Mouse (Mus musculus) embryonic facial prominence, embryonic 14.5 days (tissue): ENCODE results near the gene Sertad1. TPM values are rescaled to one million over a fixed set of nuclear protein-coding genes. Genes with fewer than 3 reads are reported as not detected.

ENCODE experiments used
- ATAC-seq: fragments of 200-750 bp; cut with Nextera tagmentation; 2 replicates; pipeline ENCODE4 v1.8.0; 2017; ENCODE audit warnings: low read depth, moderate number of reproducible peaks, moderate TSS enrichment
- DNase-seq: peaks from one replicate; pipeline ENCODE4 v3.0.0-alpha.2; 2015; ENCODE audit warnings: low spot score
- H3K27ac ChIP-seq: fragments of 300-500 bp; sonication (generic); replicated peaks from 2 replicates; pipeline ENCODE4 v1.5.1; 2014; ENCODE audit warnings: low read depth, mild to moderate bottlenecking, low read length, moderate library complexity
- H3K27me3 ChIP-seq: fragments of 300-500 bp; sonication (generic); replicated peaks from 2 replicates; pipeline ENCODE4 v1.6.1; 2014; ENCODE audit warnings: low read length; ENCODE audit not compliant: control insufficient read depth, insufficient read depth
- H3K36me3 ChIP-seq: fragments of 300-500 bp; sonication (generic); 2 replicates; pipeline ENCODE4 v1.6.1; 2014; ENCODE audit warnings: low read length, mixed read lengths; ENCODE audit not compliant: control insufficient read depth, insufficient read depth
- H3K4me1 ChIP-seq: fragments of 300-500 bp; sonication (generic); 2 replicates; pipeline ENCODE4 v1.6.1; 2014; ENCODE audit warnings: antibody characterized with exemption, low read length; ENCODE audit not compliant: control insufficient read depth, insufficient read depth
- H3K4me2 ChIP-seq: fragments of 300-500 bp; sonication (generic); 2 replicates; pipeline ENCODE4 v1.6.1; 2014; ENCODE audit warnings: low read depth, mild to moderate bottlenecking, low read length, moderate library complexity, mixed read lengths
- H3K4me3 ChIP-seq: fragments of 300-500 bp; sonication (generic); 2 replicates; pipeline ENCODE4 v1.5.1; 2014; ENCODE audit warnings: low read depth, mild to moderate bottlenecking, low read length
- H3K9ac ChIP-seq: fragments of 300-500 bp; sonication (generic); 2 replicates; pipeline ENCODE4 v1.6.1; 2014; ENCODE audit warnings: low read depth, mild to moderate bottlenecking, low read length, moderate library complexity, mixed read lengths
- H3K9me3 ChIP-seq: fragments of 300-500 bp; sonication (generic); 2 replicates; pipeline ENCODE4 v1.6.1; 2016; ENCODE audit warnings: low read length; ENCODE audit not compliant: control insufficient read depth
- WGBS: fragments of 180-500 bp; shearing (Covaris S2); extraction: QIAGEN DNeasy Blood & Tissue Kit; methylation state at CpG from one replicate; pipeline ENCODE4 v1.1.7; 2014; 5-methylcytosine and 5-hydroxymethylcytosine counted together
- polyA plus RNA-seq: library from polyadenylated mRNA; unstranded; fragments of >200 nt; fragmentation: Nextera tagmentation; extraction: Ambion mirVana; gene quantifications from 2 replicates; pipeline ENCODE4 v1.2.1, GENCODE M21; 2014

Gene Sertad1
- polyA plus RNA-seq, 1 experiment from 2014 or later, result 34.7 TPM

- Histone ChIP-seq H3K4me3 (no peak overlapping the region), H3K36me3 (no peaks in the 10 kb centered on the region), H3K4me2 (no peak overlapping the region), H3K9me3 (no peaks in the 10 kb centered on the region), H3K4me1 (no peaks in the 10 kb centered on the region), H3K9ac (no peak overlapping the region), H3K27me3 (no peaks in the 10 kb centered on the region), H3K27ac (no peak overlapping the region)
- DNase-seq, result no peak
- ATAC-seq, result peak; percentile 38; the same call in 1 of the 2 replicates
- 39% methylated on average over 4 of the region's 4 CpGs for WGBS
Measured at GRCm38 (mm10) chr7:27467648-27468047, 19.1 kb upstream of the Sertad1 start.

GRCm38 (mm10) chr7:27471390-27472120, 15.2 kb upstream of the Sertad1 start:
- 93% methylated on average over 11 of the region's 11 CpGs for WGBS
- Histone ChIP-seq H3K9ac (no peak overlapping the region), H3K4me3 (no peak overlapping the region), H3K27ac (no peak overlapping the region; the same call in 1 of the 2 replicates), H3K9me3 (no peaks in the 10 kb centered on the region), H3K36me3 (peaks cover 7% of the 10 kb centered on the region), H3K4me1 (0 out of 2 replicates have a peak, but pooled peaks cover 5% of the 10 kb centered on the region), H3K4me2 (no peak overlapping the region), H3K27me3 (no peaks in the 10 kb centered on the region)
- ATAC-seq (no peak), DNase-seq (no peak)

GRCm38 (mm10) chr7:27472596-27472995, 14.1 kb upstream of the Sertad1 start:
- DNase-seq (no peak), ATAC-seq (no peak)
- Histone ChIP-seq H3K9me3 (no peaks in the 10 kb centered on the region), H3K4me3 (peak overlapping the region; percentile 72), H3K4me2 (peak overlapping the region; percentile 49), H3K36me3 (peaks cover 15% of the 10 kb centered on the region), H3K4me1 (0 out of 2 replicates have a peak, but pooled peaks cover 5% of the 10 kb centered on the region), H3K9ac (peak overlapping the region; percentile 46; the same call in 1 of the 2 replicates), H3K27ac (peak overlapping the region; percentile 84), H3K27me3 (no peaks in the 10 kb centered on the region)
- WGBS, result 30% methylated on average over 7 of the region's 7 CpGs

GRCm38 (mm10) chr7:27473156-27473834, 13.4 kb upstream of the Sertad1 start, which contains the start of gene Sertad3:
Gene Sertad3, plus strand, starts transcription at chr7:27473768.
- ATAC-seq, result peak; percentile 93

GRCm38 (mm10) chr7:27473835-27474489, 12.7 kb upstream of the Sertad1 start:
- under 1% methylated on average over 34 of the region's 34 CpGs for WGBS

More at GRCm38 (mm10) chr7:27473156-27473834, 13.4 kb upstream of the Sertad1 start, which contains the start of gene Sertad3:
- peaks cover 15% of the 10 kb centered on the region for H3K36me3 ChIP-seq
- H3K9me3 ChIP-seq, result no peaks in the 10 kb centered on the region
- peak within 1 kb of the TSS; percentile 95 for H3K27ac ChIP-seq
- peak; percentile 99 for DNase-seq
- no peaks in the 10 kb centered on the region for H3K27me3 ChIP-seq
- 0% methylated on average over 33 of the region's 36 CpGs for WGBS
- peak within 1 kb of the TSS; percentile 72 for H3K4me3 ChIP-seq
- 0 out of 2 replicates have a peak, but pooled peaks cover 5% of the 10 kb centered on the region for H3K4me1 ChIP-seq
- peak within 1 kb of the TSS; percentile 61 for H3K4me2 ChIP-seq
- H3K9ac ChIP-seq, result peak within 1 kb of the TSS; percentile 80

GRCm38 (mm10) chr7:27474490-27474954, 12.2 kb upstream of the Sertad1 start:
- Histone ChIP-seq H3K36me3 (peaks cover 15% of the 10 kb centered on the region), H3K9me3 (no peaks in the 10 kb centered on the region), H3K27me3 (no peaks in the 10 kb centered on the region), H3K4me2 (peak overlapping the region; percentile 61), H3K4me3 (peak overlapping the region; percentile 72), H3K4me1 (0 out of 2 replicates have a peak, but pooled peaks cover 5% of the 10 kb centered on the region), H3K9ac (peak overlapping the region; percentile 80), H3K27ac (peak overlapping the region; percentile 95)
- DNase-seq, result peak; percentile 100
- ATAC-seq, result peak; percentile 92
- WGBS, result 2% methylated on average over 20 of the region's 23 CpGs

More at GRCm38 (mm10) chr7:27473835-27474489, 12.7 kb upstream of the Sertad1 start:
- 0 out of 2 replicates have a peak, but pooled peaks cover 5% of the 10 kb centered on the region for H3K4me1 ChIP-seq
- H3K4me2 ChIP-seq, result peak overlapping the region; percentile 61
- peak overlapping the region; percentile 72 for H3K4me3 ChIP-seq
- ATAC-seq (no peak), DNase-seq (no peak)
- H3K27me3 ChIP-seq, result no peaks in the 10 kb centered on the region
- H3K27ac ChIP-seq, result peak overlapping the region; percentile 95
- H3K9me3 ChIP-seq, result no peaks in the 10 kb centered on the region
- peaks cover 15% of the 10 kb centered on the region for H3K36me3 ChIP-seq
- H3K9ac ChIP-seq, result peak overlapping the region; percentile 80

GRCm38 (mm10) chr7:27475596-27475995, 11.1 kb upstream of the Sertad1 start:
- H3K36me3 ChIP-seq, result peaks cover 15% of the 10 kb centered on the region
- ATAC-seq (no peak), DNase-seq (no peak)
- WGBS, result 92% methylated on average over 2 of the region's 2 CpGs
- peaks cover 5% of the 10 kb centered on the region; the same call in 1 of the 2 replicates for H3K4me1 ChIP-seq
- H3K9ac ChIP-seq, result peak overlapping the region; percentile 80; the same call in 1 of the 2 replicates
- no peak overlapping the region for H3K27ac ChIP-seq
- no peaks in the 10 kb centered on the region for H3K9me3 ChIP-seq
- peak overlapping the region; percentile 61 for H3K4me2 ChIP-seq
- H3K27me3 ChIP-seq, result no peaks in the 10 kb centered on the region
- H3K4me3 ChIP-seq, result peak overlapping the region; percentile 72; the same call in 1 of the 2 replicates

GRCm38 (mm10) chr7:27476098-27476635, 10.5 kb upstream of the Sertad1 start:
- WGBS, result 97% methylated on average over 14 of the region's 14 CpGs
- ATAC-seq, result no peak
- no peak overlapping the region for H3K4me2 ChIP-seq
- H3K4me3 ChIP-seq, result no peak overlapping the region
- peaks cover 6% of the 10 kb centered on the region for H3K4me1 ChIP-seq
- H3K9me3 ChIP-seq, result no peaks in the 10 kb centered on the region
- H3K9ac ChIP-seq, result no peak overlapping the region
- H3K36me3 ChIP-seq, result peaks cover 15% of the 10 kb centered on the region
- DNase-seq, result no peak
- H3K27ac ChIP-seq, result no peak overlapping the region
- no peaks in the 10 kb centered on the region for H3K27me3 ChIP-seq
